ENCODE assay signal across 10 mouse cellular contexts in genomic region chr13:102665588-102666232, GRCm38 (mm10). TPM values are rescaled to one million over a fixed set of nuclear protein-coding genes. Genes with fewer than 3 reads are reported as not detected.
DNase-seq lines count a peak whose midpoint lies in the region; ATAC-seq and TF ChIP-seq lines count a peak whose summit lies in the region.
"Had no signal": no experiment of that assay in that cellular context is flagged by ENCODE, and none has a peak within 500 bp of the region (broad histone marks: within the 10 kb centered on the region; RNA-seq: fewer than 3 reads in every experiment).

No protein-coding gene starts in this region.

- 60% methylated on average over 18 of the region's 18 CpGs for WGBS in kidney, embryonic 15.5 days
- 61% methylated on average over 18 of the region's 18 CpGs for WGBS in embryonic facial prominence, embryonic 12.5 days
- WGBS in intestine, postnatal 0 days: 55% methylated on average over 18 of the region's 18 CpGs
- 65% methylated on average over 18 of the region's 18 CpGs for WGBS in neural tube, embryonic 15.5 days

- peaks cover 13% of the 10 kb centered on the region for H3K4me1 ChIP-seq in kidney, embryonic 15.5 days
- peaks cover 14% of the 10 kb centered on the region for H3K4me1 ChIP-seq in embryonic facial prominence, embryonic 12.5 days
- H3K4me1 ChIP-seq in intestine, postnatal 0 days (replicated peaks; ENCODE audit: control insufficient read depth, insufficient read depth, low read length): no peaks in the 10 kb centered on the region
- no peaks in the 10 kb centered on the region for H3K4me1 ChIP-seq in neural tube, embryonic 15.5 days

- 0 out of 2 replicates have a peak overlapping the region, but pooled peaks have one; percentile 3 for H3K4me3 ChIP-seq in kidney, embryonic 15.5 days (replicated peaks)
- H3K4me3 ChIP-seq in embryonic facial prominence, embryonic 12.5 days: no peak overlapping the region
- H3K4me3 ChIP-seq in intestine, postnatal 0 days (ENCODE audit: low read depth, low read length): no peak overlapping the region
- H3K4me3 ChIP-seq in neural tube, embryonic 15.5 days (replicated peaks): 0 out of 2 replicates have a peak overlapping the region, but pooled peaks have one; percentile 3
- H3K4me3 ChIP-seq: erythroblast, embryonic 14.5 days had no signal

- no peaks in the 10 kb centered on the region for H3K27me3 ChIP-seq in kidney, embryonic 15.5 days
- no peaks in the 10 kb centered on the region for H3K27me3 ChIP-seq in embryonic facial prominence, embryonic 12.5 days
- no peaks in the 10 kb centered on the region for H3K27me3 ChIP-seq in intestine, postnatal 0 days (replicated peaks; ENCODE audit: control insufficient read depth, insufficient read depth, low read length)
- no peaks in the 10 kb centered on the region for H3K27me3 ChIP-seq in neural tube, embryonic 15.5 days (replicated peaks)
- H3K27me3 ChIP-seq: Patski had no signal

- no peak for ATAC-seq in kidney, embryonic 15.5 days (replicated peaks; ENCODE audit: low FRiP score)
- no peak for ATAC-seq in embryonic facial prominence, embryonic 12.5 days (ENCODE audit: insufficient number of reproducible peaks, insufficient read depth, low FRiP score, low TSS enrichment)
- ATAC-seq in intestine, postnatal 0 days: no peak
- ATAC-seq in neural tube, embryonic 15.5 days (ENCODE audit: low FRiP score): no peak
- ATAC-seq: Patski had no signal

- H3K36me3 ChIP-seq in kidney, embryonic 15.5 days: no peaks in the 10 kb centered on the region
- no peaks in the 10 kb centered on the region for H3K36me3 ChIP-seq in embryonic facial prominence, embryonic 12.5 days
- H3K36me3 ChIP-seq in intestine, postnatal 0 days (ENCODE audit: control insufficient read depth, insufficient read depth): no peaks in the 10 kb centered on the region
- no peaks in the 10 kb centered on the region for H3K36me3 ChIP-seq in neural tube, embryonic 15.5 days

- TF ChIP-seq CTCF in intestine, postnatal 0 days (IDR thresholded peaks at IDR 0.05; ENCODE audit: low read depth): no peak

- DNase-seq in kidney, adult 18-20 months: no peak
- no peak for DNase-seq in cerebellum, postnatal 10 days
- DNase-seq in layer of hippocampus, adult 8-10 months (ENCODE audit: low spot score in 2 of 2): no peak
- no peak for DNase-seq in layer of hippocampus, adult 9-10 months (ENCODE audit: low spot score)

- H3K9me3 ChIP-seq in kidney, embryonic 15.5 days (replicated peaks): no peaks in the 10 kb centered on the region
- no peaks in the 10 kb centered on the region for H3K9me3 ChIP-seq in embryonic facial prominence, embryonic 12.5 days
- no peaks in the 10 kb centered on the region for H3K9me3 ChIP-seq in intestine, postnatal 0 days (ENCODE audit: control insufficient read depth)
- no peaks in the 10 kb centered on the region for H3K9me3 ChIP-seq in neural tube, embryonic 15.5 days (replicated peaks)

- H3K9ac ChIP-seq in kidney, embryonic 15.5 days: no peak overlapping the region
- H3K9ac ChIP-seq in embryonic facial prominence, embryonic 12.5 days: no peak overlapping the region
- no peak overlapping the region for H3K9ac ChIP-seq in intestine, postnatal 0 days (ENCODE audit: low read depth, low read length)
- no peak overlapping the region for H3K9ac ChIP-seq in neural tube, embryonic 15.5 days (replicated peaks)

- H3K4me2 ChIP-seq in kidney, embryonic 15.5 days: peak overlapping the region; percentile 37
- peak overlapping the region; percentile 27 for H3K4me2 ChIP-seq in embryonic facial prominence, embryonic 12.5 days (replicated peaks)
- H3K4me2 ChIP-seq in intestine, postnatal 0 days (replicated peaks; ENCODE audit: low read depth): peak overlapping the region; percentile 18; the same call in 1 of the 2 replicates
- peak overlapping the region; percentile 38 for H3K4me2 ChIP-seq in neural tube, embryonic 15.5 days

- H3K27ac ChIP-seq in kidney, embryonic 15.5 days: no peak overlapping the region
- H3K27ac ChIP-seq in embryonic facial prominence, embryonic 12.5 days: no peak overlapping the region
- H3K27ac ChIP-seq in intestine, postnatal 0 days (ENCODE audit: low read depth, low read length): no peak overlapping the region
- H3K27ac ChIP-seq in neural tube, embryonic 15.5 days (replicated peaks): no peak overlapping the region

RNA-seq across cellular contexts. Expression of gene Cd180, which starts 27.6 kb away (rescaled TPM):
- polyA plus RNA-seq in kidney, embryonic 15.5 days (2015; fragmentation: Nextera tagmentation; extraction: Ambion mirVana): 0.40 and 0.76 TPM in 2 replicates
- polyA plus RNA-seq in embryonic facial prominence, embryonic 12.5 days (2016; fragmentation: Nextera tagmentation; extraction: Ambion mirVana): 0.19 and 0.51 TPM in 2 replicates
- 0.26 and 0.31 TPM in 2 replicates for polyA plus RNA-seq in intestine, postnatal 0 days (2015; fragmentation: Nextera tagmentation; extraction: Ambion mirVana)
- polyA plus RNA-seq in neural tube, embryonic 15.5 days (2015; fragmentation: Nextera tagmentation; extraction: Ambion mirVana): 0.77 and 0.87 TPM in 2 replicates
- total RNA-seq in layer of hippocampus, adult 8-10 months (2022): 10 to 100 TPM in 2 of 4 experiments, 1 to 10 TPM in 2; 1.2 to 23.8 (median 10.5) TPM
- polyA plus RNA-seq: erythroblast, embryonic 14.5 days; Patski had no signal

Comparison
In these comparisons a context has a peak if more than half of its experiments do, and no peak if none do; other contexts are left out.
1. H3K4me3 ChIP-seq: peak in kidney, embryonic 15.5 days (single experiment) and neural tube, embryonic 15.5 days (single experiment); none in embryonic facial prominence, embryonic 12.5 days (single experiment) and intestine, postnatal 0 days (single experiment).
2. Peak in every context shown above with its lines, with median percentiles within 50 percentile points of each other: H3K4me2 ChIP-seq.